Mouse (Mus musculus) stomach, postnatal 0 days (tissue): ENCODE results near the gene Dennd5b.

Experiments
- CTCF ChIP-seq: IDR thresholded peaks from 2 replicates; pipeline ENCODE4 v1.5.1; 2016; ENCODE audit warnings: antibody characterized with exemption, low read depth, mild to moderate bottlenecking, moderate library complexity
- EP300 ChIP-seq: optimal IDR thresholded peaks from 2 replicates; pipeline ENCODE3; 2016; ENCODE audit warnings: antibody characterized with exemption

DNA sequence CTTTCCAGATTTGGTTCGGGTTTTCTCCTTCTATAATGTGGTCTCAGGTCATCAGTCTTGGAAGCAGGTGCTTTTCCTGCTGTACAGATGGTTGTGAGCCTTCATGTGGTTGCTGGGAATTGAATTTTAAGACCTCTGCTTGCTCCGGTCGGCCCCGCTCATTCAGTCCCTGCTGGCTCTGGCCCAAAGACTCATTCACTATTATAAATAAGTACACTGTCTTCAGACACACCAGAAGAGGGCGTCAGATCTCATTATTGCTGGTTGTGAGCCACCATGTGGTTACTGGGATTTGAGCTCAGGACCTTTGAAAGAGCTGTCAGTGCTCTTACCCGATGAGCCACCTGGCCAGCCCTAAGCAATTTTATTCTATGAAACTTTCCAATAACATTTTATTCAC, 6.1 kb downstream of the Dennd5b start:
- no peak for TF ChIP-seq EP300
- peak; percentile 19; the same call in 1 of the 2 replicates for TF ChIP-seq CTCF
